Mouse (Mus musculus) mesoderm, embryonic 11.5 days (tissue): ENCODE measurements around the gene Ninj2.

Source experiments
- DNase-seq: peaks from one replicate; pipeline ENCODE4 v3.0.0-alpha.2; 2012; ENCODE audit warnings: low read depth, low spot score

Gene Ninj2

GRCm38 (mm10) chr6:120134748-120135147, 41.6 kb downstream of the Ninj2 start:
- no peak for DNase-seq

- DNase-seq, result no peak
Observed at GRCm38 (mm10) chr6:120145439-120145838, 52.3 kb downstream of the Ninj2 start.

GRCm38 (mm10) chr6:120146676-120147075, 53.5 kb downstream of the Ninj2 start:
- DNase-seq, result no peak

- no peak for DNase-seq
Observed at GRCm38 (mm10) chr6:120147411-120147810, 54.3 kb downstream of the Ninj2 start.

- no peak for DNase-seq
Observed at GRCm38 (mm10) chr6:120148716-120149392, 55.7 kb downstream of the Ninj2 start.

- DNase-seq, result no peak
Observed at GRCm38 (mm10) chr6:120149458-120150120, 56.4 kb downstream of the Ninj2 start.

- DNase-seq, result no peak
Observed at GRCm38 (mm10) chr6:120150206-120150605, 57.1 kb downstream of the Ninj2 start.

GRCm38 (mm10) chr6:120151616-120152053, 58.5 kb downstream of the Ninj2 start:
- no peak for DNase-seq

- DNase-seq, result peak; percentile 31
Observed at GRCm38 (mm10) chr6:120152739-120153696, 59.9 kb downstream of the Ninj2 start.

- peak; percentile 46 for DNase-seq
Observed at GRCm38 (mm10) chr6:120154526-120155309, 61.6 kb downstream of the Ninj2 start.

GRCm38 (mm10) chr6:120155510-120155909, 62.4 kb downstream of the Ninj2 start:
- DNase-seq, result no peak

GRCm38 (mm10) chr6:120157479-120157878, 64.3 kb downstream of the Ninj2 start:
- DNase-seq, result no peak

GRCm38 (mm10) chr6:120159133-120159901, 66.2 kb downstream of the Ninj2 start:
- no peak for DNase-seq

- no peak for DNase-seq
Observed at GRCm38 (mm10) chr6:120162928-120163327, 69.8 kb downstream of the Ninj2 start.

- no peak for DNase-seq
Observed at GRCm38 (mm10) chr6:120164765-120165164, 71.6 kb downstream of the Ninj2 start.

GRCm38 (mm10) chr6:120167574-120167973, 74.4 kb downstream of the Ninj2 start:
- no peak for DNase-seq

- no peak for DNase-seq
Observed at GRCm38 (mm10) chr6:120172294-120173017, 79.3 kb downstream of the Ninj2 start.

- DNase-seq, result no peak
Observed at GRCm38 (mm10) chr6:120174028-120174601, 81.0 kb downstream of the Ninj2 start.

- DNase-seq, result no peak
Observed at GRCm38 (mm10) chr6:120174602-120175115, 81.5 kb downstream of the Ninj2 start.
